Mouse (Mus musculus): Measurements from ENCODE around the gene Gm20388.

GRCm38 (mm10) chr8:123754538-123755431 lies 3844.1 kb downstream of the Gm20388 start:
- TF ChIP-seq CTCF (IDR thresholded peaks at IDR 0.05; ENCODE audit: low read depth), result no peak
- TF ChIP-seq EP300 (IDR thresholded peaks at IDR 0.05; ENCODE audit: low read depth), result no peak

Data from liver, embryonic 14.5 days (tissue).